Mouse (Mus musculus) right cerebral cortex, adult 2 months (tissue): Measurements from ENCODE around the gene Pom121l12.

Source experiments
- DNase-seq, 2 experiments: peaks; one replicate each; pipeline ENCODE4 v3.0.0; 2021 to 2022; ENCODE audit warnings: low spot score in 2 of 2

The Pom121l12 gene

DNA sequence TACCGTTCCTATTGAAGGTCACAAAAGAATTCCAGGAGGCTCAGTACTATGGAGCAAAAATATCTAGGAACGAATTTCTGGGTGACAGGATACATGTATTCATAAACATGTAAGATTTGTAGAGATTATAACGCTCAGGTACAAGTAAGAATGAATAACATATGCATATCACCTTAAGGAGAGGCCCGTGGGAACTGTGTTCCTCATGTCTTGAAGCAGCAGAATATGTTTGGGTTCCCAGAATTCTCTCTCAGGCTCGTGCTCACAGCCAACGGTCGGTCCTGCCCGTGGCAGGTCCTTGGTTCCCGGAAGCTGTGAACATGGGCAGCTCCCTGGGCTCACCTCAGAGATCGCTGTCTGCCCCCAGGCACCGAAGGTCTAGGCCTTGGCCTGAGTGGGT lies at the start of gene Pom121l12:
Pom121l12 (plus strand) TSS at position 301 of the 400 bp plus-strand sequence.
- DNase-seq, result no peak

DNA sequence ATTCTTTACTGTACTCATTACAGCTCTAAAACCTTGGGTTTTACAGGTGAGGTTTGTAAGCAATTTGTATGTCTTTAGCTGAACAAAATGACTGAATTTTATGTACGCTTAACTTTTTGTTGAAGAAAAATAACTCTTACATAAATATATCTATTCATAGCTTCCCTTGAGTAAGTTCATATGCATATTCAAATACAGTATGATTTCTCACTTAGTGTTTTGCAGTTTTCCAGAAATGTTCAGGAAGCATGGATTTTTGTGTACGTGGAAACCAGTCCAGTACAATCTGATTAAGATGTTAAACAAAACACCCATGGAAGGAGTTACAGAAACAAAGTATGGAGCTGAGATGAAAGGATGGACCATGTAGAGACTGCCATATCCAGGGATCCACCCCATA lies 12.8 kb downstream of the Pom121l12 start:
- DNase-seq, result no peak
